Mouse (Mus musculus): ENCODE results near the gene Zfp142.

Zfp142 gene

DNA sequence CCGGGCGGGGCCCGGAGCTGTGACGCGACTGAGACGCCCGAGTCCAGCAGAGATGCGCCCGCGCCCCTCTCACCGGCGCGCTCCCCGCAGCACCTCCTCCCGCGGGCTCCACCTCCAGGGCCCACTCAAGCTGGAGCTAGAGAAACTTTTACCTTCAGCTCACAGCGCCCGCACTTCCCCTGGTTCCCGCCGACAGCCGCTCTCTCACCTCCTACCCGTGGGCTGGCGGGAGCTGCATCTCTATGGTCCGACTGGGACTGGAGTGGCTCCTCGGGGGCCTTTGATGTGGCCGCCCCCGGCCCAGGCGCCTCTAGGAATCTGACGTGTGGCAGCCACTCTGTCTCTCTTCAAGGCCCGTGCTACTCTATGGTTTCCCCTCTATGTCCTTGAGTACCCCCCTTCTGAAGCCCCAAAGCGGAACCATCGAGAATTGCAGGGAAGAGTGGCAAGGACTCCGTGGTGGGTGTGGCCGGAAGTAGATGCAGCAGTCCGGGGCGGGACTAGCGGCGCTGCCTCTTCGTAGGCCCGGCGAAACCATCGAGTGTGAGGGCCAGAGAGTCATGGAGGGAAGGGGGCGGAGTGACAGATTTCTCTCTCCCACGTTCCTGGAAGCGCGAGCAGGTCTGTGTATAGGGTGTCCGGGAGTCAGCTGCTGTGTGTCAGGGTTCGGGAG is at the start of gene Zfp142, which contains the start of gene Bcs1l:
Zfp142 (minus strand) TSS at position 474 of the 673 bp plus-strand sequence.
Bcs1l (plus strand) TSS at position 517 of the 673 bp plus-strand sequence.
- peak; percentile 99 for DNase-seq

- DNase-seq, result no peak
Observed at GRCm38 (mm10) chr1:74632734-74633133, 44.7 kb upstream of the Zfp142 start.

DNA sequence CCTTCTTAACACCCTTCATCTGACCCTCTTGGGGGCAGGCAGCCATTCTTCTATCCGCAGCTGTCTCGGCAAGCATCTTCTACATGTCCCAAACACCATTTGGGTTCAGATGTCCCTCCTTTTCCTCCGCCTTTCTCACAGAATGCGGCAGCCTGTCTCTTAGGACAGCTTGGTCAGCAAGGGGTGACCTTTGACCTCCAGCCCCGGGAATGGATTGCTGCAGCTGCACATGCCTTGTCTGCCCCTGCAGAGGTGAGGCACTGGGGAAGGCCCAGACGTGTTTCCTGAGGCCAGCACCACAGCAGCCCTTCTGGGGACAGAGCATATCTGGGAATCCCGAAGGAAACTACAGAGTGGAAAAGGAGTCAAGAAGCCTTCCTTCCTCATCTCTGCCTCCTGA is 40.0 kb upstream of the Zfp142 start:
- no peak for DNase-seq

- DNase-seq, result no peak
Observed at GRCm38 (mm10) chr1:74626076-74626475, 38.0 kb upstream of the Zfp142 start.

GRCm38 (mm10) chr1:74624183-74624582 is 36.1 kb upstream of the Zfp142 start:
- no peak for DNase-seq

DNA sequence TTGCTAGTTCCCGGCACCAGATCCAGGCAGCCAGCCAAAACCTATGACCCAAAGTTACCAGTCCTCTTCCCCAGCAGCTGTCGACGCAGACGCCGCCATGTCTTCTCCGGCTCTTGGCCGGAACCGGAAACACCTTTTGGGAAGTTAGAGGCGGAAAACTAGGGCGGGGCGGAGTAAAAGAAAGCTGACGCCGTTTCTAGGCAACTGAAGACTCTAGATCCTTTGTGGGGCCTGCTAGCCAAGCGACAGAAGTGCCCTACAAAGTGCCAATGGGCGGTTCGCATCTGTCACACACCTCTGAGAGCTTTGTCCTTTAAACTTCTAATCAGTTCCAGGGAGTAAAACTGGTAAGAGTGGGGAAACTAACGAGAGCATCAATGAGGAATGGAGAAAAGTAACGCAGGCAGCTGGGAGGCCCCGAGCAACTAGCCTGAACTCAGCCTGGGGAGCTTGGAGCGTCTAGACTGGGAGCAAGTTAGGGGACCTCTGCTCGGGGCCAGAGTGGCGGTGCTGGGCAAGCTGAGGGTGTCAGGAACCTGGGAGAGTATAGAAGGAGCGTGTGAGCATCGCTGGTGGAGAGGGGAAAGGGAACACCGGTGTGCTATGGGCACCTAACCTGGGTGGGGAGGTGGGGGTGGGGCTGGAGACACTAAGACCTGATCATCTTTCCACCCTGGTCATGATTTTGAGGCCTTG is 13.4 kb upstream of the Zfp142 start, which contains the start of the genes Rnf25 and Stk36:
Rnf25 (minus strand) TSS at position 131 of the 696 bp plus-strand sequence.
Stk36 (plus strand) TSS at position 179 of the 696 bp plus-strand sequence.
- DNase-seq, result peak; percentile 81

GRCm38 (mm10) chr1:74600501-74601266 is 12.6 kb upstream of the Zfp142 start:
- no peak for DNase-seq

DNA sequence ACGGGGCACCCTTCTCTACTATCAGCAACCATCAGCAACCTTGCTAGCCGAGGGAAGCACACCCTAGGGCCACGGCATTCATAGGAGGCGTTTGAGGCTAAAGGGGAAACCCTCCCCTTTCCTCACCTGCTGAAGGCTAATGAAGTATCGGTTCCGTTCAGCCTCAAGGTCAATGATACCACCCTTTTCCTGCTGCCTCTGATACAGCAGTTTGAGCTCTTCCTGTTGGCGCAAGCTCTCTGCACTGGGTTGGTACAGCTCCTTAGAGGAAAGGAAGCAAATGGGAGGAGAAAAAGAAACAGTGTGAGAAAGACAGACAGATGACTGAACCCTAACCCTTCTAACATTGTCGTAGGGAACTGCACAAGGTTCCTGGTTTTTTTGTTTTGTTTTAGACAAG is 6.4 kb upstream of the Zfp142 start:
- DNase-seq, result no peak

- DNase-seq, result no peak
Observed at GRCm38 (mm10) chr1:74587233-74587772, 743 bp downstream of the Zfp142 start.

DNA sequence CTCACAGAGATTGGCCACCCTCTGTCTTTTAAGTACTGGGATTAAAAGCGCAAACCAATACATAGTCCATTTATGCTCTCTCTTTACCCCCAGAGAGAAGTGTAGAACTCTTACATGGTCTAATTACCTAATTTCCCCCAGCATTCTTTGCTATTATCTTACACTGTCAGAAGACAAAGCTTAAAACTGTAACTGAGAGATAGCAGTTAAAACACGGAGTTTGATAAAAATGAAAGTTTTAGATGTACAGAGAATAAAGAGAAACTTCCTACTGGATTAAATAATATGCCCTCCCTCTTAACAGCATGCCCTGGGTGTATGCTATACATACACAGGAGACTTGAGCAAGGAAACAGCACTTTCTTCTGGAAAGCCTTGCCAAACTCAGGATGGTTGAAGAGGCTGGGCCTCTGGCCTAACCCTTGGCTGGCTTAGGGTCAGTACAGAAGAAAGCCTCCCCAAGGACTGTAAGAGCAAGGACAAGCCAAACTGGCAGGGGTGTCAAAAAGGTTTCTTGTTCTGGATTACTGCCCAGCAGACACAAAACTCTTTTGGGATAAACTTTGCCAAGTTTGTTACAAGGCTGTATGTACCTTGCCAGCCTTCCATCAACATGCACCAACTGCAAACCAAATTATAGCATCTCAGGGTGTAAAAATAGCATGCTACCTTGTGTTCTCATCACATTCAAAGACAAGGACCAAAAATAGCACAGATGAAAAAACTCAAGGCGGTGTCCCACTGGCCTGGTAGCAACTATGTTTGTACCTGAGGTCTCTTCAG is 3.2 kb downstream of the Zfp142 start:
- DNase-seq, result no peak

DNA sequence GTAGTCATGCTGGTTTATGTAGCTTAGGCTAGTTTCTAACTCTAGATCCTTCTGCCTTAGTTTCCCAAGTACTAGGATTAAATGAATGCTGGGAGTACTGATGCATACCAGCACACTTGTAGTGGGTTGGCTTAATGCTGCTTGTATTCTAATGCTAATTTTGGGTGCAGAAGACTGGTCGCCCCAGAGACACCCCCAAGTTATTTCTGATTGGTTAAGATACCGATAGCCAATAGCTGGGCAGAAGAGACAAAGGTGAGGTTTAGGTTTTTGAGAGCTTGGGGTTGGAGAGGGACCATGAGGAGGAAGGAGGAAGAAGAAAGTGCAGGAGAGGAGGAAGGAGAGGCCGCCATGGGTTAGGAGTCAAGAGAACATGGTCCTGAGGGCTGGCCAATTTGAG is 5.4 kb downstream of the Zfp142 start:
- DNase-seq, result no peak

DNA sequence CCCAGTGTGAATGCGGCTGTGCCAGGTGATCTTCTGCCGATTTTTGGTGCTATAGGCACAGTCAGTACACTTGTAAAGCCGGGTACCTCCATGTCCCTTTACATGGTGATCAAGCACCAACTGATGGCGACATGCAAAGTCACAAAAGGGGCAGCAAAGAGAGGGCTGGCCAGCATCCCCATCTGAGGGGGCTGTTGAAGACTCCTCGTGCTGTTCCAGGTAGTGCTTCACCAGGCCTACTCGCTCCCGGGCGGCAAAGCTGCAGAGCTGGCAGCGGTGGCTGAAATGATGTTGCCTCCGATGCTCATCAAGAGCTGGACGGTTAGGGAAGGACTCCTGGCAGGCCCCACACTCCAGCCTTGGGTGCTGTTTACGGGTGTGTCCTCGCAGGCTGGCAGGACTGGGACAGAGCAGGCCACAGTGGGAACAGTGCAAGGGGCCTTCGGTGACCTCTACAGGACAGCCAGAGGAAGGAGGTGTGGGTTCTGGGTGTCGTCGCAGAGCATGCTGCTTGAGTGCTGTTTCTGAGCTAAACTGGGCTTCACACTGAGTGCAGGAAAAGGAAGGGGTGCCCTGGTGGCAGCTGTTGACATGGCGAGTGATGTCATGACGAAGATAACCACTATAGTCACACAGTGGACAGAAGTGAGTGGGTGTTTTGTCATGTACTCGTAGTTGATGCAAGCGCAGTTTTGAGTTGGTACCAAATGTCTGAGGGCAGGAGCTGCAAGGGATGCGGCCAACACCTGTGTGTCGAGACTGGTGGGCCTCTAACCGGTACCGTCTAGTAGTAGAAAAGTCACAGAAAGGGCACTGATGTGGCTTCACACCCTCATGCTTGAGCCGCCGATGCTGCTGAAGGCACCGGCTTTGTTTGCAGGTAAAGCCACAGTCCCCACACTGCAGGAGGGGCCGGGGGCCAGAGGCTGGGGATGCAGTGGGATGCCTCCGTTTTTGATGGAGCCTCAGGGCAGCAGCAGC is 18.0 kb downstream of the Zfp142 start:
- DNase-seq, result no peak

- no peak for DNase-seq
Observed at GRCm38 (mm10) chr1:74565834-74566233, 22.2 kb downstream of the Zfp142 start.

DNA sequence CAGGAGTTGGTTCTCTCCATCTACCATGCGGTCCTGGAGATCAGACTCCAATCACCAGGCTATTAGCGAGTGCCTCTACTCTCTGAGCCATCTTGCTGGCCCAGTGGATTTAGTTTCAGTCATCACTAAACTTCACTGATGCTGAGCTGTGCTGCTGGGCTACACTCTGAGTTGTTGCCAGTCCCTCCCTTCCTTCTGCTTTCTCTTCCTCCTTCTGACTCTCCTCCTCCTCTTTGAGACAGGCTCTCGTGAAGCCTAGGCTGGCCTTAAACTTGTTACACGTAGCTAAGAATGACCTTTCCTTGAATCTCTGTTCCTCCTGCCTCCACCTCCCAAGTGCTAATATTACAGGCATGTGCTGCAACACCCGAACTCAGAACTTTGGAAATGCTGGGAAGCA is 29.0 kb downstream of the Zfp142 start:
- no peak for DNase-seq

- DNase-seq, result no peak
Observed at GRCm38 (mm10) chr1:74544184-74544583, 43.9 kb downstream of the Zfp142 start, which contains the start of gene Usp37. TSS of gene Usp37 (minus strand) at chr1:74544284.

DNA sequence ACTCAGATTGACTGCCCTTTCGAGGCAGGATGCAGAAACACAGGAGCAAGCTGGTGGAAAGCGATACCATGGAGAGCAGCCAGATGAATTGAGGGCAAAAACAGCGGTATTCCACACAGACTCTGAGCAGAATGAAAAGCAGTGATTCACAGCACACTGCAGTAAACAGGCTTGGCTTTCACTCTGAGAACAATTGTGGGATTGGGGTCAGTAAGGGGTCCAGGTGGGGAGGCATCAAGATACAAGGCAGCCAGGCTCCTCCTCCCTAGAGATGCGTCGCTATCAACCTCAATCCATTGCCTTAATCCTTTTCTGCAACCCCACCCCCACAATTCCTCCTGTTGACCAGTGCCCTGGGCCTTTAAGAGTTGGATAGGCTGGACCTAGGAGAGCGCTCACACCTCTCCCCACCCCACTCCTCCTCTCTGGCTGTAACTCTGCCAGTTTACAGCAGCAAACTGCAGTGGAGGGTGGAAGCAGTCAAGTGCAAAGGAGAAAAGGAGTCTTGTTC is 45.5 kb downstream of the Zfp142 start, which contains the start of gene Plcd4:
Plcd4 (plus strand) TSS at position 438 of the 511 bp plus-strand sequence.
- DNase-seq, result no peak

DNA sequence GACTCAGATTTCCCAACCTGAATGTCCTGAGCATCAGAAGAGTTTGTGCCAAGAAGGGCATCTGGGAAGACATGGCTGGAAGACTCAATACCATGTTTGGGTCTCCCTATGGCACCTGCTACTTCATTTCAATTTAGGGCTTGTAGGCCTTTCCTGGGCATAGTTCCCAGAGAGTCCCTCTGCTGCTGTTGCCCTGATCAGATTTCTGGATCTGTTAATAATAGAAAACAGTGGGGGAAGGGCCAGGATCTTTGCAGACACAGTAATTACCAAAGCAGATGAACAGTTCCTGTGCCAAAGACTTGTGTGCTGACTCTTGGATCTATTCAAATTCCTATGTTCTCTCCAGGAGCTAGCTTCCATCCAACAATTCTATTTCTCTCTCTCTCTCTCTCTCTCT is 49.4 kb downstream of the Zfp142 start:
- DNase-seq, result no peak

- no peak for DNase-seq
Observed at GRCm38 (mm10) chr1:74528589-74528988, 59.5 kb downstream of the Zfp142 start.

GRCm38 (mm10) chr1:74524746-74525145 is 63.3 kb downstream of the Zfp142 start:
- DNase-seq, result no peak

- no peak for DNase-seq
Observed at GRCm38 (mm10) chr1:74519875-74520274, 68.2 kb downstream of the Zfp142 start.
